Mouse (Mus musculus): ENCODE measurements around the gene Grik1. TPM values are rescaled to one million over a fixed set of nuclear protein-coding genes. Genes with fewer than 3 reads are reported as not detected.

Gene Grik1
- polyA plus RNA-seq, 1 experiment: not detected

- Histone ChIP-seq H3K4me3 (ENCODE audit: low read depth, low read length) (no peak overlapping the region), H3K27me3 (ENCODE audit: control insufficient read depth, insufficient read depth, low read length, poor library complexity, severe bottlenecking) (no peaks in the 10 kb centered on the region), H3K4me1 (ENCODE audit: control insufficient read depth, insufficient read depth, low read length) (no peaks in the 10 kb centered on the region), H3K27ac (ENCODE audit: insufficient read depth, low read length) (no peak overlapping the region), H3K9ac (ENCODE audit: low read depth, poor library complexity, severe bottlenecking) (no peak overlapping the region), H3K9me3 (replicated peaks; ENCODE audit: control insufficient read depth, insufficient read depth, low read length, poor library complexity, severe bottlenecking) (no peaks in the 10 kb centered on the region), H3K36me3 (ENCODE audit: control insufficient read depth, insufficient read depth, low read length, poor library complexity, severe bottlenecking) (no peaks in the 10 kb centered on the region)
- TF ChIP-seq POLR2A (IDR thresholded peaks at IDR 0.05; ENCODE audit: insufficient read depth, low read length): no peak
Observed at GRCm38 (mm10) chr16:88252676-88253075, 37.4 kb downstream of the Grik1 start.

GRCm38 (mm10) chr16:88251049-88251448 lies 39.0 kb downstream of the Grik1 start:
- no peaks in the 10 kb centered on the region for H3K27me3 ChIP-seq (ENCODE audit: control insufficient read depth, insufficient read depth, low read length, poor library complexity, severe bottlenecking)
- H3K27ac ChIP-seq (ENCODE audit: insufficient read depth, low read length): no peak overlapping the region
- H3K9ac ChIP-seq (ENCODE audit: low read depth, poor library complexity, severe bottlenecking): no peak overlapping the region
- no peaks in the 10 kb centered on the region for H3K4me1 ChIP-seq (ENCODE audit: control insufficient read depth, insufficient read depth, low read length)
- H3K9me3 ChIP-seq (replicated peaks; ENCODE audit: control insufficient read depth, insufficient read depth, low read length, poor library complexity, severe bottlenecking): no peaks in the 10 kb centered on the region
- TF ChIP-seq EP300 (IDR thresholded peaks at IDR 0.05; ENCODE audit: insufficient read depth, low read depth, low read length): no peak
- TF ChIP-seq POLR2A (IDR thresholded peaks at IDR 0.05; ENCODE audit: insufficient read depth, low read length): no peak
- no peak for TF ChIP-seq CTCF (IDR thresholded peaks at IDR 0.05; ENCODE audit: low read depth, low read length)
- H3K4me3 ChIP-seq (ENCODE audit: low read depth, low read length): no peak overlapping the region
- no peaks in the 10 kb centered on the region for H3K36me3 ChIP-seq (ENCODE audit: control insufficient read depth, insufficient read depth, low read length, poor library complexity, severe bottlenecking)

DNA sequence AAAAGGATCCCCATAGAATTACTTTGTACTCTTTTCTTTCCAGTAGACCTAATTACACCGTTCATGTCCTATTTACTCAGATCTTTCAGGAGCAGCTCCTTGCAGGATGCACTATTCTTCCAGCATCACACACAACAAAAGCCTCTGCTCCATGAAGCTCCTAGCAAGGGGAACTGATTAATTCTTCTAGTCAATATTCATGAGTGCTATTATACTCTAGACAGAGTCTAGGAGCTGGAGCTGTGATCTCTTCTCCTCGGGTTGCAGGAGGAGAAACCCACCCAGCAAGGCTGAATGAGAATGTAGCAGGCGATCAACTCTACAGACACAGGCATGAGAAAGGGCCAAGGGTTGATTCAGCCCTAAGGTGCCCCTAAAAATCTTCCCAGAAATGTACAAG lies 40.2 kb downstream of the Grik1 start:
- H3K4me1 ChIP-seq (ENCODE audit: control insufficient read depth, insufficient read depth, low read length): no peaks in the 10 kb centered on the region
- H3K36me3 ChIP-seq (ENCODE audit: control insufficient read depth, insufficient read depth, low read length, poor library complexity, severe bottlenecking): no peaks in the 10 kb centered on the region
- TF ChIP-seq POLR2A (IDR thresholded peaks at IDR 0.05; ENCODE audit: insufficient read depth, low read length) (no peak), EP300 (IDR thresholded peaks at IDR 0.05; ENCODE audit: insufficient read depth, low read depth, low read length) (no peak), CTCF (IDR thresholded peaks at IDR 0.05; ENCODE audit: low read depth, low read length) (no peak)
- H3K27me3 ChIP-seq (ENCODE audit: control insufficient read depth, insufficient read depth, low read length, poor library complexity, severe bottlenecking): no peaks in the 10 kb centered on the region
- no peaks in the 10 kb centered on the region for H3K9me3 ChIP-seq (replicated peaks; ENCODE audit: control insufficient read depth, insufficient read depth, low read length, poor library complexity, severe bottlenecking)
- H3K4me3 ChIP-seq (ENCODE audit: low read depth, low read length): no peak overlapping the region
- H3K9ac ChIP-seq (ENCODE audit: low read depth, poor library complexity, severe bottlenecking): no peak overlapping the region
- no peak overlapping the region for H3K27ac ChIP-seq (ENCODE audit: insufficient read depth, low read length)

- Histone ChIP-seq H3K9me3 (replicated peaks; ENCODE audit: control insufficient read depth, insufficient read depth, low read length, poor library complexity, severe bottlenecking) (no peaks in the 10 kb centered on the region), H3K27ac (ENCODE audit: insufficient read depth, low read length) (no peak overlapping the region), H3K4me1 (ENCODE audit: control insufficient read depth, insufficient read depth, low read length) (no peaks in the 10 kb centered on the region), H3K27me3 (ENCODE audit: control insufficient read depth, insufficient read depth, low read length, poor library complexity, severe bottlenecking) (no peaks in the 10 kb centered on the region), H3K9ac (ENCODE audit: low read depth, poor library complexity, severe bottlenecking) (no peak overlapping the region), H3K4me3 (ENCODE audit: low read depth, low read length) (no peak overlapping the region), H3K36me3 (ENCODE audit: control insufficient read depth, insufficient read depth, low read length, poor library complexity, severe bottlenecking) (no peaks in the 10 kb centered on the region)
- no peak for TF ChIP-seq POLR2A (IDR thresholded peaks at IDR 0.05; ENCODE audit: insufficient read depth, low read length)
- TF ChIP-seq EP300 (IDR thresholded peaks at IDR 0.05; ENCODE audit: insufficient read depth, low read depth, low read length): no peak
- no peak for TF ChIP-seq CTCF (IDR thresholded peaks at IDR 0.05; ENCODE audit: low read depth, low read length)
Observed at GRCm38 (mm10) chr16:88247586-88247985, 42.5 kb downstream of the Grik1 start.

DNA sequence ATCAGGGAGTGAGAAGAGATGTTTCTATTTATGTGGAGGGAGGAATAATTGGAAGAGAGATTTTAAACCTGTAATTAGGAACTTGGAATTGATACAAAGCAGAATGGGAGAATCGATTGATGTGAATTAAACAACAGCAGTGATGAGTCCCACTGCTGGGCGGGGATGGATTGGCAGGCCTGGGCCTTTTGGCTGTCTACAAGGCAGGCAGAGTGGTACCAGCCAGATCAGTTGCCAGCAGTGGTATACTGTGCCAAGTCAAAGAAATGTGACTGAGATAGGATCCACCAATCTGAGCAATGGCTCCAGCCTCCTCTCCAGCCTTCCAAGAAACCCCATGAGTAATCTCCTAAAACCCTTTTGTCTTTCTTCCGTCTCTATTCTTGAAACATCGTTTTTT lies 45.4 kb downstream of the Grik1 start:
- no peak overlapping the region for H3K9ac ChIP-seq (ENCODE audit: low read depth, poor library complexity, severe bottlenecking)
- H3K4me1 ChIP-seq (ENCODE audit: control insufficient read depth, insufficient read depth, low read length): no peaks in the 10 kb centered on the region
- H3K27me3 ChIP-seq (ENCODE audit: control insufficient read depth, insufficient read depth, low read length, poor library complexity, severe bottlenecking): no peaks in the 10 kb centered on the region
- no peaks in the 10 kb centered on the region for H3K36me3 ChIP-seq (ENCODE audit: control insufficient read depth, insufficient read depth, low read length, poor library complexity, severe bottlenecking)
- no peak overlapping the region for H3K4me3 ChIP-seq (ENCODE audit: low read depth, low read length)
- TF ChIP-seq EP300 (IDR thresholded peaks at IDR 0.05; ENCODE audit: insufficient read depth, low read depth, low read length) (no peak), CTCF (IDR thresholded peaks at IDR 0.05; ENCODE audit: low read depth, low read length) (no peak)
- no peaks in the 10 kb centered on the region for H3K9me3 ChIP-seq (replicated peaks; ENCODE audit: control insufficient read depth, insufficient read depth, low read length, poor library complexity, severe bottlenecking)
- H3K27ac ChIP-seq (ENCODE audit: insufficient read depth, low read length): no peak overlapping the region

DNA sequence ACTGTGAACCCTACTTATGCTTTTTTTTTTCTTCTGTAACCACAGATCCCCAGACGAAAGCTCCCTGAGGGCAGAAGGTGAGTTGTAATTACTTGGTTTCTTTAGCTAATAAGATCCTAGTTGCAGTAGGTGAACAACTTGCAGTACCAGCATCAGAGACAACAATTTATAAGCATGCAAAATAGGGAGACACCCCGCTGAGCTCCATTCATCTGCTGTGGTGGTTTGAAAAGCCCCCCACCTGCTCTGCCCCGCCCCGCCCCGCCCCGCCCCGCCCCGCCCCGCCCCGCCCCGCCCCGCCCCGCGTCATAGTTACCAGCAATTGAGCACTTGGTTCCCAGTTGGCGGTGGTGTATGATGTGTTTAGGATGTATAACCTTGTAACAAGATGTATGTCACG lies 64.4 kb downstream of the Grik1 start:
- Histone ChIP-seq H3K9me3 (replicated peaks; ENCODE audit: control insufficient read depth, insufficient read depth, low read length, poor library complexity, severe bottlenecking) (no peaks in the 10 kb centered on the region), H3K4me1 (ENCODE audit: control insufficient read depth, insufficient read depth, low read length) (no peaks in the 10 kb centered on the region), H3K9ac (ENCODE audit: low read depth, poor library complexity, severe bottlenecking) (no peak overlapping the region), H3K4me3 (ENCODE audit: low read depth, low read length) (no peak overlapping the region), H3K27ac (ENCODE audit: insufficient read depth, low read length) (no peak overlapping the region), H3K36me3 (ENCODE audit: control insufficient read depth, insufficient read depth, low read length, poor library complexity, severe bottlenecking) (no peaks in the 10 kb centered on the region), H3K27me3 (ENCODE audit: control insufficient read depth, insufficient read depth, low read length, poor library complexity, severe bottlenecking) (no peaks in the 10 kb centered on the region)
- no peak for TF ChIP-seq CTCF (IDR thresholded peaks at IDR 0.05; ENCODE audit: low read depth, low read length)
- TF ChIP-seq EP300 (IDR thresholded peaks at IDR 0.05; ENCODE audit: insufficient read depth, low read depth, low read length): no peak
- TF ChIP-seq POLR2A (IDR thresholded peaks at IDR 0.05; ENCODE audit: insufficient read depth, low read length): no peak
